Mouse (Mus musculus): ENCODE measurements at regions not wholly inside any gene's neighbourhood (a gene's known extent, or its start where the extent isn't known, plus 50 kb on each side); places are given as distances from the start of the nearest gene placed in this dataset.

DNA sequence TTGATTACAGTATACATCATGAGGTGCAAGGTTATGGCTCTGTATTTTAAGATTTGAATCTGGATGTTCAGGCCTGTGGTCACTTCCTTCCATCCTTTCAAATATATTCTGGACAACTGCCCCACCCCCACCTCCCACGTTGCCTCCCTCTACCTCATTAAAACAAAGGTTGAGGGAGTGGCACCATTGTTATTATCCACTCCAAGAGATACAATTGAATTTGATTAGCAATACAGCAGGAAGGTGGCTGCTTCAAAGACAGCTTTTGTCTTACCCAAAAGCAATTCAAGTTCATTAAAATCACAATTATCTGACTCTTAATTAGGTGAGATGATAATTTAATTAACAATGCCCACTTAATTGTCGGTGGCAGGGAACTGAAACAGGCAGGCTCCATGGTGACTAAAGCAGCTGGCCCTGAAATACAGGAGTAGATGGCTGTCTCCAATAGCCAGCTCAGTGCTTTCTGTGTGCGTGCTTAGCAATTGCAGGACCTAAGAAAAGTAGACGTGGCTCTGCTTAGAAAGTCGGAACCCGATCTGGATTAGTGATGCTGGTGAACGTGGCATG, 623.8 kb downstream of the Dhx35 start:
- Histone ChIP-seq H3K36me3 (replicated peaks in 1 of 2; ENCODE audit: control insufficient read depth in 1 of 2, insufficient read depth in 1 of 2, low read length in 1 of 2) (no peaks in the 10 kb centered on the region), H3K4me1 (ENCODE audit: control insufficient read depth in 1 of 2, insufficient read depth in 2 of 2) (no peaks in the 10 kb centered on the region), H3K79me2 (replicated peaks; ENCODE audit: control insufficient read depth, extremely low read depth, insufficient read depth, poor library complexity, severe bottlenecking) (no peaks in the 10 kb centered on the region), H3K4me3 (replicated peaks in 1 of 3; ENCODE audit: low read depth in 2 of 3, low read length in 2 of 3, poor library complexity in 1 of 3) (no peak overlapping the region), H3K27ac (ENCODE audit: insufficient read depth, low read depth) (no peak overlapping the region), H3K9ac (ENCODE audit: insufficient read depth, low read depth) (no peak overlapping the region), H3K4me2 (ENCODE audit: insufficient read depth, low read depth, poor library complexity, severe bottlenecking) (no peak overlapping the region), H3K9me3 (replicated peaks; ENCODE audit: low read length) (no peaks in the 10 kb centered on the region), H3K27me3 (replicated peaks) (peaks cover 27% of the 10 kb centered on the region)
- no peak for TF ChIP-seq PAX5 (IDR thresholded peaks at IDR 0.05; ENCODE audit: low read length)
- no peak for TF ChIP-seq BHLHE40 (IDR thresholded peaks at IDR 0.05; ENCODE audit: low read depth, low read length)
- no peak for TF ChIP-seq NELFE (IDR thresholded peaks at IDR 0.05; ENCODE audit: low read depth, low read length)
- no peak for DNase-seq (ENCODE audit: extremely low read depth)
- dilution Hi-C loops (cut with MboI; ENCODE audit: extremely low pct_ligation_motif_present, extremely low pct_unique_long_range_greater_than_20kb, low sequenced_read_pairs), result no loop called here
- in situ Hi-C loops (cut with MboI; ENCODE audit: low pct_ligation_motif_present, low pct_unique_long_range_greater_than_20kb, low sequenced_read_pairs), result no loop called here

DNA sequence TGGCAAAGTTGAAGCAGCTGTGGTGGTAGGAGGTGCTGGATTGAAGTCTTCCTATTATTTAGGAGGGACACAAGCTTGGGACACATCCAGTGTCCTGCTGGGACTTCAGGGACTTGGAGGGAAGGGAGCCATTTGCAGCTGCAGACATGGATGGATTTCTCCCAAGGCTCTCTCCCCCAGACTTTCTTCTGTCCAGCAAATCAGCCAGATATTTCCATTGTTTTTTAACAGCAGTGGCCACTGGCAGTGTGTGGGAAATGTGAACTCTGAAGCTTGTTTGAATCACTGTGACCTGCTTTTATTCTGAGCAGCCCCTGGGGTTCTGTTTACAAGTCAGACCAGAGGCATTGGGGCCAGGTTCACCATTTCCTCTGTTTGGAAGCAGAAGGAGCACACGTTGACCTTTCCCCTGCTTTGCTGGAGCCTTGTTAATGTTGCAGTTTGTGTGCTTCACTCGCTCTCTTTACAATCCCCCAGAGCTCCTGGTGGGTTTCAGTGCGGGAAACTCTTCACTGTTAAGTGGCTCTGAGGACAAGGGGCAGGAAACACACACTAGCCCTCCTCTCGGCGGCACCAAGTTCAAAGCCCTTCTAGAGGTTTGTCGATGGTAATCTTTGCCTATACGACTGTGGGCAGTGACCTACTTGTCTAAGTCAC, 627.8 kb downstream of the Dhx35 start:
- no peaks in the 10 kb centered on the region for H3K4me1 ChIP-seq (ENCODE audit: control insufficient read depth in 1 of 2, insufficient read depth in 2 of 2)
- TF ChIP-seq ELF1 (IDR thresholded peaks at IDR 0.05; ENCODE audit: low read depth, low read length), result no peak
- TF ChIP-seq UBTF (IDR thresholded peaks at IDR 0.05; ENCODE audit: low read depth, low read length), result no peak
- H3K79me2 ChIP-seq (replicated peaks; ENCODE audit: control insufficient read depth, extremely low read depth, insufficient read depth, poor library complexity, severe bottlenecking), result no peaks in the 10 kb centered on the region
- H3K4me3 ChIP-seq (replicated peaks in 1 of 3; ENCODE audit: low read depth in 2 of 3, low read length in 2 of 3, poor library complexity in 1 of 3), result no peak overlapping the region
- peaks cover 34% of the 10 kb centered on the region for H3K27me3 ChIP-seq (replicated peaks)
- no peak overlapping the region for H3K9ac ChIP-seq (ENCODE audit: insufficient read depth, low read depth)
- DNase-seq (ENCODE audit: extremely low read depth), result no peak
- dilution Hi-C loops (cut with MboI; ENCODE audit: extremely low pct_ligation_motif_present, extremely low pct_unique_long_range_greater_than_20kb, low sequenced_read_pairs), result no loop called here
- H3K36me3 ChIP-seq (replicated peaks in 1 of 2; ENCODE audit: control insufficient read depth in 1 of 2, insufficient read depth in 1 of 2, low read length in 1 of 2), result no peaks in the 10 kb centered on the region
- no peak overlapping the region for H3K27ac ChIP-seq (ENCODE audit: insufficient read depth, low read depth)
- no peaks in the 10 kb centered on the region for H3K9me3 ChIP-seq (replicated peaks; ENCODE audit: low read length)
- no peak overlapping the region for H3K4me2 ChIP-seq (ENCODE audit: insufficient read depth, low read depth, poor library complexity, severe bottlenecking)
- in situ Hi-C loops (cut with MboI; ENCODE audit: low pct_ligation_motif_present, low pct_unique_long_range_greater_than_20kb, low sequenced_read_pairs), result no loop called here

DNA sequence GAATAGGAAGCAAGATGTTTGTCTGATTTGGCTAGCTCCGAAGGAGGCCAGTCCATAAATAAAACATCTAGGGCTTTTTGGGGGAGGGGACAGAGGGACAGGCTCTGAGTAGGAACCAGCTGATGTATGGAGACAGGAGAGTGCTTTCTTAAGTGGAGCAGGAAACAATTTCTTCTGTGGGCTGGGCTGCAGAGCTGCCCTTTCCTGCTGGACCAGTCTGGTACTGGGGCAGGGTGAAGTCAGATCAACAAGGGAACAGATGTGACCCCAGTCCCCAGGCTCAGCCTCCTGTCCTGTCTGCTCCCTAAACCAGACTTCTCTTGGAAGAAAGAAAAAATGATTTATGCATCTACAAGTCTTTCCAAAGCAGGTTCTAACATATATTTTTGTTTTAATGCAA, 633.6 kb downstream of the Dhx35 start:
- Histone ChIP-seq H3K4me3 (replicated peaks in 1 of 3; ENCODE audit: low read depth in 2 of 3, low read length in 2 of 3, poor library complexity in 1 of 3) (no peak overlapping the region), H3K27me3 (replicated peaks) (peaks cover 38% of the 10 kb centered on the region), H3K27ac (ENCODE audit: insufficient read depth, low read depth) (no peak overlapping the region), H3K9me3 (replicated peaks; ENCODE audit: low read length) (no peaks in the 10 kb centered on the region), H3K79me2 (replicated peaks; ENCODE audit: control insufficient read depth, extremely low read depth, insufficient read depth, poor library complexity, severe bottlenecking) (no peaks in the 10 kb centered on the region), H3K9ac (ENCODE audit: insufficient read depth, low read depth) (no peak overlapping the region), H3K36me3 (replicated peaks in 1 of 2; ENCODE audit: control insufficient read depth in 1 of 2, insufficient read depth in 1 of 2, low read length in 1 of 2) (no peaks in the 10 kb centered on the region), H3K4me1 (ENCODE audit: control insufficient read depth in 1 of 2, insufficient read depth in 2 of 2) (no peaks in the 10 kb centered on the region), H3K4me2 (ENCODE audit: insufficient read depth, low read depth, poor library complexity, severe bottlenecking) (no peak overlapping the region)
- DNase-seq (ENCODE audit: extremely low read depth), result no peak
- dilution Hi-C loops (cut with MboI; ENCODE audit: extremely low pct_ligation_motif_present, extremely low pct_unique_long_range_greater_than_20kb, low sequenced_read_pairs) (no loop called here), in situ Hi-C loops (cut with MboI; ENCODE audit: low pct_ligation_motif_present, low pct_unique_long_range_greater_than_20kb, low sequenced_read_pairs) (no loop called here)
- no peak for TF ChIP-seq SMC3 (IDR thresholded peaks at IDR 0.05; ENCODE audit: low read depth, low read length)
- TF ChIP-seq ZNF384 (IDR thresholded peaks at IDR 0.05; ENCODE audit: low read depth, low read length), result no peak
- TF ChIP-seq JUN (IDR thresholded peaks at IDR 0.05; ENCODE audit: insufficient read depth, low read depth, low read length), result no peak
